Mouse (Mus musculus): ENCODE results near the gene Tldc1. TPM values are rescaled to one million over a fixed set of nuclear protein-coding genes. Genes with fewer than 3 reads are reported as not detected.
A peak's percentile ranks its signal among the peaks of the same experiment; 100 is the strongest.

Gene Tldc1
- polyA plus RNA-seq, 1 experiment from 2014 or later = 13.9 TPM

DNA sequence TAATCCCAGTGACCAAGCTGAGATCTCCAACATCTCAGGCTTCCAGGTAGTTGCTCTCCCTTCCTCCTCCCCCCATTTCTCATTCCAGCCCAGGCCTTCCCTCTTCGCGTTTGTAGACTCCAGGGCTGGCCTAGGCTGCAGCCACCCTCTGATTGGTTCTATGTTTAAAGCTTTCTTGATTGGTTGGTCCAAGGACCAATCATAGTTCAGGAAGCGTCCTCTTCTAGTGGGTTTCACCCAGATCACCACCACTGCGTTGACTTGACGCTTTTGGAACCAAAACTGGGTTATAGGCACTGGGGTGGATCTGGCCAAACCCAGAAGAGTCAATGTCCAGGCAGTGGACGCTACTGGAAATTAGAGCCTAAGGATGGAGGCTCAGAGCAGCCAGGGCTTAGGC, 55.9 kb downstream of the Tldc1 start:
- WGBS = 50% methylated on average over 6 of the region's 6 CpGs
- Histone ChIP-seq H3K27me3 (ENCODE audit: control insufficient read depth, insufficient read depth, low read depth, low read length) (no peaks in the 10 kb centered on the region), H3K36me3 (ENCODE audit: control insufficient read depth, insufficient read depth, low read length) (no peaks in the 10 kb centered on the region), H3K9me3 (ENCODE audit: control insufficient read depth, low read length) (no peaks in the 10 kb centered on the region), H3K4me3 (ENCODE audit: low read length) (no peak overlapping the region), H3K4me1 (replicated peaks; ENCODE audit: control insufficient read depth, insufficient read depth, low read length) (peaks cover 6% of the 10 kb centered on the region; the same call in 1 of the 2 replicates), H3K27ac (ENCODE audit: low read length) (no peak overlapping the region), H3K9ac (ENCODE audit: low read length) (no peak overlapping the region), H3K4me2 (ENCODE audit: low read depth, low read length) (no peak overlapping the region)
- ATAC-seq (ENCODE audit: low read depth) = no peak

GRCm38 (mm10) chr8:119719011-119719501, 59.2 kb downstream of the Tldc1 start:
- Histone ChIP-seq H3K27ac (ENCODE audit: low read length) (no peak overlapping the region), H3K4me1 (replicated peaks; ENCODE audit: control insufficient read depth, insufficient read depth, low read length) (peaks cover 23% of the 10 kb centered on the region), H3K27me3 (ENCODE audit: control insufficient read depth, insufficient read depth, low read depth, low read length) (no peaks in the 10 kb centered on the region), H3K4me3 (ENCODE audit: low read length) (no peak overlapping the region), H3K9me3 (ENCODE audit: control insufficient read depth, low read length) (no peaks in the 10 kb centered on the region), H3K36me3 (ENCODE audit: control insufficient read depth, insufficient read depth, low read length) (no peaks in the 10 kb centered on the region), H3K9ac (ENCODE audit: low read length) (no peak overlapping the region), H3K4me2 (ENCODE audit: low read depth, low read length) (no peak overlapping the region)
- 57% methylated on average over 12 of the region's 12 CpGs for WGBS
- ATAC-seq (ENCODE audit: low read depth) = no peak

GRCm38 (mm10) chr8:119717765-119718164, 60.5 kb downstream of the Tldc1 start:
- H3K4me1 ChIP-seq (replicated peaks; ENCODE audit: control insufficient read depth, insufficient read depth, low read length) = peaks cover 21% of the 10 kb centered on the region
- WGBS = 57% methylated on average over 9 of the region's 9 CpGs
- H3K27me3 ChIP-seq (ENCODE audit: control insufficient read depth, insufficient read depth, low read depth, low read length) = no peaks in the 10 kb centered on the region
- no peak overlapping the region for H3K27ac ChIP-seq (ENCODE audit: low read length)
- no peak overlapping the region for H3K4me3 ChIP-seq (ENCODE audit: low read length)
- H3K4me2 ChIP-seq (ENCODE audit: low read depth, low read length) = no peak overlapping the region
- no peak overlapping the region for H3K9ac ChIP-seq (ENCODE audit: low read length)
- H3K9me3 ChIP-seq (ENCODE audit: control insufficient read depth, low read length) = no peaks in the 10 kb centered on the region
- ATAC-seq (ENCODE audit: low read depth) = no peak
- no peaks in the 10 kb centered on the region for H3K36me3 ChIP-seq (ENCODE audit: control insufficient read depth, insufficient read depth, low read length)

GRCm38 (mm10) chr8:119716730-119717299, 61.4 kb downstream of the Tldc1 start:
- H3K27me3 ChIP-seq (ENCODE audit: control insufficient read depth, insufficient read depth, low read depth, low read length) = no peaks in the 10 kb centered on the region
- H3K36me3 ChIP-seq (ENCODE audit: control insufficient read depth, insufficient read depth, low read length) = no peaks in the 10 kb centered on the region
- no peak for ATAC-seq (ENCODE audit: low read depth)
- H3K9ac ChIP-seq (ENCODE audit: low read length) = no peak overlapping the region
- peaks cover 23% of the 10 kb centered on the region for H3K4me1 ChIP-seq (replicated peaks; ENCODE audit: control insufficient read depth, insufficient read depth, low read length)
- no peak overlapping the region for H3K4me3 ChIP-seq (ENCODE audit: low read length)
- H3K27ac ChIP-seq (ENCODE audit: low read length) = no peak overlapping the region
- no peak overlapping the region for H3K4me2 ChIP-seq (ENCODE audit: low read depth, low read length)
- H3K9me3 ChIP-seq (ENCODE audit: control insufficient read depth, low read length) = no peaks in the 10 kb centered on the region

DNA sequence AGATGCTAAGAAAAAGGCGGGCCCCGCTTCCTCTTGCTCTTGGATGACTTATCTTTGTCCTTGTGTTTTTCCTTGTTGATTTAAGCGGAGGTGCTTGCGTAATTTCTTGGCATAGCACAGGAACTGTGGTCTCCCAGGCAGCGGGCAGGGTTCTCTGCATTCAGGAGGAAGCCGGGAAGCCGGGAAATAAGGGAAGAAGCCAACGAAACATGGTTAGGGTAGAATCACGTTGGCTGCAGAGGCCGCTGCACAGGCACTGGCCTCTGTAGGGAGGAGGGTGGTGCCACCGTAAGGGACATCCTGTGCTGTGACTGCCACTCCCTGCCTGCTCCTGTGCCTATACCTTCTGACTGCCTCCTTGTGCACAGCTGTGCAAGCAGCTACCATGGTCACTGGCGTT, 63.0 kb downstream of the Tldc1 start:
- ATAC-seq (ENCODE audit: low read depth) = peak; percentile 80
- 15% methylated on average over 12 of the region's 12 CpGs for WGBS
- peak overlapping the region; percentile 37 for H3K4me2 ChIP-seq (ENCODE audit: low read depth, low read length)

DNA sequence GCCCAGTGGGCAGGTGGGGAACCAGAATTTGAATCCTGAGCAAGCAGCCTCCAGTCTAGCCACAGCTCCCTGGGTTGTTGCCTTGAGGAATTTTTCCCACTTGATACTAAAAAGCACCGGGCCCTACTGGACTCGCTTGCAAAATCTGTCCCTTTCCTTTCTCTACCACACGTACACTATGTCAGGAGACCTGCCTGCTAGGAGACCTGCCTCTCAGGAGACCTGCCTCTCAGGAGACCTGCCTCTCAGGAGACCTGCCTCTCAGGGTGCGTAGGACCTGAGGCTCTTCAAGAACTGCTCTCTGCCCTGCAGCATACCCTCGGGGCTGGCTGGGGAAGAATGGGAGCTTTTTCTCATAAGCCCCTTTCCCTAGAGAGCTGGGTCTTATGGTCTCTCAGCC, 64.8 kb downstream of the Tldc1 start:
- Histone ChIP-seq H3K27me3 (ENCODE audit: control insufficient read depth, insufficient read depth, low read depth, low read length) (no peaks in the 10 kb centered on the region), H3K27ac (ENCODE audit: low read length) (no peak overlapping the region; the same call in 1 of the 2 replicates), H3K4me1 (replicated peaks; ENCODE audit: control insufficient read depth, insufficient read depth, low read length) (peaks cover 26% of the 10 kb centered on the region), H3K4me3 (ENCODE audit: low read length) (no peak overlapping the region), H3K36me3 (ENCODE audit: control insufficient read depth, insufficient read depth, low read length) (no peaks in the 10 kb centered on the region), H3K9me3 (ENCODE audit: control insufficient read depth, low read length) (no peaks in the 10 kb centered on the region), H3K4me2 (ENCODE audit: low read depth, low read length) (no peak overlapping the region), H3K9ac (ENCODE audit: low read length) (no peak overlapping the region)
- 61% methylated on average over 5 of the region's 5 CpGs for WGBS
- 0 out of 2 replicates have a peak, but pooled peaks have one; percentile 17 for ATAC-seq (ENCODE audit: low read depth)

More for the DNA sequence above, 63.0 kb downstream of the Tldc1 start:
- Histone ChIP-seq H3K27me3 (ENCODE audit: control insufficient read depth, insufficient read depth, low read depth, low read length) (no peaks in the 10 kb centered on the region), H3K9me3 (ENCODE audit: control insufficient read depth, low read length) (no peaks in the 10 kb centered on the region), H3K27ac (ENCODE audit: low read length) (peak overlapping the region; percentile 87), H3K9ac (ENCODE audit: low read length) (no peak overlapping the region), H3K4me3 (ENCODE audit: low read length) (no peak overlapping the region), H3K36me3 (ENCODE audit: control insufficient read depth, insufficient read depth, low read length) (no peaks in the 10 kb centered on the region), H3K4me1 (replicated peaks; ENCODE audit: control insufficient read depth, insufficient read depth, low read length) (peaks cover 23% of the 10 kb centered on the region)

DNA sequence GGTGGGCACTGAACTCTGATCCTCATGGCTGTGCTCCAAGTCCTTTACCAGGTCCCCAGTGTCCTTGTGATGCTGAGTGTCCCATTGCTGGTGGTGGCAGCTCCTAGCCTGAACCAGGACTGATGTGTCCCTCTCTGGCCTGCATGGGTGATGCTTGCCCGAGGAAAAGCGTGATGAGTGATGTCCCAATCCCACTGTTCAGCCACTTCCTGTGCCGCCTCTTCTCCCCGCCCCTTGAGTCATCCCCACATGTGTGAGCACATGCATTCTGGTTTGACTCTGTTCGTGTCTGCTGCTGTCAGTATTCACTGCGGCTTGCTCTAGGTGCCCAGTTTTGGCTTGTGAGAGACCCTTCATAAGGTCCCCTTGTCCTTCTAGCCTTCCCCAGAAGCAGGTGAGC, 66.0 kb downstream of the Tldc1 start:
- WGBS = 53% methylated on average over 6 of the region's 6 CpGs
- no peak for ATAC-seq (ENCODE audit: low read depth)
- no peak overlapping the region for H3K4me2 ChIP-seq (ENCODE audit: low read depth, low read length)

More for the DNA sequence above, 66.0 kb downstream of the Tldc1 start:
- Histone ChIP-seq H3K4me1 (replicated peaks; ENCODE audit: control insufficient read depth, insufficient read depth, low read length) (peaks cover 26% of the 10 kb centered on the region), H3K27me3 (ENCODE audit: control insufficient read depth, insufficient read depth, low read depth, low read length) (no peaks in the 10 kb centered on the region), H3K36me3 (ENCODE audit: control insufficient read depth, insufficient read depth, low read length) (no peaks in the 10 kb centered on the region), H3K9me3 (ENCODE audit: control insufficient read depth, low read length) (no peaks in the 10 kb centered on the region), H3K27ac (ENCODE audit: low read length) (no peak overlapping the region), H3K4me3 (ENCODE audit: low read length) (no peak overlapping the region), H3K9ac (ENCODE audit: low read length) (no peak overlapping the region)

Other genes starting within 250 kb of the Tldc1 start
- gene Mbtps1, start 219.7 kb downstream of the Tldc1 start, polyA plus RNA-seq (2015; fragmentation: Nextera tagmentation; extraction: Ambion mirVana) = 118 and 126 TPM in 2 replicates
- gene Hsdl1, start 203.2 kb downstream of the Tldc1 start, polyA plus RNA-seq (2015; fragmentation: Nextera tagmentation; extraction: Ambion mirVana) = 29.1 and 30.8 TPM in 2 replicates
- gene Dnaaf1, start 203.2 kb downstream of the Tldc1 start, polyA plus RNA-seq (2015; fragmentation: Nextera tagmentation; extraction: Ambion mirVana) = 2.7 and 3.9 TPM in 2 replicates
- 10.6 and 10.7 TPM in 2 replicates for gene Taf1c, start 173.2 kb downstream of the Tldc1 start, polyA plus RNA-seq (2015; fragmentation: Nextera tagmentation; extraction: Ambion mirVana)
- not detected in 2 replicates for gene Adad2, start 165.7 kb downstream of the Tldc1 start, polyA plus RNA-seq (2015; fragmentation: Nextera tagmentation; extraction: Ambion mirVana)
- 0.10 and 0.13 TPM in 2 replicates for gene Kcng4, start 142.7 kb downstream of the Tldc1 start, polyA plus RNA-seq (2015; fragmentation: Nextera tagmentation; extraction: Ambion mirVana)
- gene Wfdc1, start 112.1 kb downstream of the Tldc1 start, polyA plus RNA-seq (2015; fragmentation: Nextera tagmentation; extraction: Ambion mirVana) = 10.8 and 13.0 TPM in 2 replicates
- gene Atp2c2, start 78.4 kb downstream of the Tldc1 start, polyA plus RNA-seq (2015; fragmentation: Nextera tagmentation; extraction: Ambion mirVana) = 3.5 and 4.0 TPM in 2 replicates
- gene Cotl1, start 62.1 kb upstream of the Tldc1 start, polyA plus RNA-seq (2015; fragmentation: Nextera tagmentation; extraction: Ambion mirVana) = 78.4 and 88.5 TPM in 2 replicates
- gene Klhl36, start 83.8 kb upstream of the Tldc1 start, polyA plus RNA-seq (2015; fragmentation: Nextera tagmentation; extraction: Ambion mirVana) = 14.5 and 15.0 TPM in 2 replicates
- gene Usp10, start 131.9 kb upstream of the Tldc1 start, polyA plus RNA-seq (2015; fragmentation: Nextera tagmentation; extraction: Ambion mirVana) = 120 and 122 TPM in 2 replicates
- 10.3 TPM in 1 of 2 replicates, not detected in the other for gene Gm20388, start 132.4 kb upstream of the Tldc1 start, polyA plus RNA-seq (2015; fragmentation: Nextera tagmentation; extraction: Ambion mirVana)
- 8.4 and 9.3 TPM in 2 replicates for gene Crispld2, start 214.0 kb upstream of the Tldc1 start, polyA plus RNA-seq (2015; fragmentation: Nextera tagmentation; extraction: Ambion mirVana)

Measured in lung, embryonic 16.5 days (tissue).